Mouse (Mus musculus) urinary bladder, postnatal 14 days (tissue): Measurements from ENCODE around the gene Ppif.

Experiments
- DNase-seq: peaks from one replicate; pipeline ENCODE4 v3.0.0; 2021; ENCODE audit warnings: low spot score

Gene Ppif

DNA sequence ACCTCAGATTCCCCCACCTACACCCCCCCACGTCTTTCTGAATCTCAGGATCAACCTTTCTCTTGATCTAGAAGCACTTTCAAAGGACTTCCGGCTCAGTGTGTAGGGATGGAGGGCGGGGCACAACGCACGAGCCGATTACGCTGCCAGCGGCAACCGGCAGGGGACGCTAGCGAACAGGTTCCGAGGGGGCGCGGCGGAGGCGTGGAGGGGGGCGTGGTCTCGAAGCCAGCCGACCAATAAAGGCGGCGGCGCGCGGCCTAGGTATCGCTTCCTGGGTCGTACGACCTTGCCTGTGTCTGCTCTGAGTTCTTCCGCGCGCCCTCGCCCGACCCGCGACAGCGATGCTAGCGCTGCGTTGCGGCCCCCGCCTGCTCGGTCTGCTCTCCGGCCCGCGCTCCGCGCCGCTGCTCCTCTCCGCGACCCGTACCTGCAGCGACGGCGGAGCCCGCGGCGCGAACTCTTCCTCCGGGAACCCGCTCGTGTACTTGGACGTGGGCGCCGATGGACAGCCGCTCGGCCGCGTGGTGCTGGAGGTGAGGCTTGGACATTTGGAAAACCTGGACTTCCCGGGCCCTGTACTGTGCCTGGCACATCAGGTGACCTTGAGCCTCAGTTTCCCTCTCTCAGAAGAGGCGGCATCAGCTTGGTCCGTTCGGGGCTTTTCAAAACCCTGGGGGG lies at the start of gene Ppif:
Gene Ppif (plus strand): TSS at position 267 of the 681 bp plus-strand sequence.
- peak; percentile 96 for DNase-seq

DNA sequence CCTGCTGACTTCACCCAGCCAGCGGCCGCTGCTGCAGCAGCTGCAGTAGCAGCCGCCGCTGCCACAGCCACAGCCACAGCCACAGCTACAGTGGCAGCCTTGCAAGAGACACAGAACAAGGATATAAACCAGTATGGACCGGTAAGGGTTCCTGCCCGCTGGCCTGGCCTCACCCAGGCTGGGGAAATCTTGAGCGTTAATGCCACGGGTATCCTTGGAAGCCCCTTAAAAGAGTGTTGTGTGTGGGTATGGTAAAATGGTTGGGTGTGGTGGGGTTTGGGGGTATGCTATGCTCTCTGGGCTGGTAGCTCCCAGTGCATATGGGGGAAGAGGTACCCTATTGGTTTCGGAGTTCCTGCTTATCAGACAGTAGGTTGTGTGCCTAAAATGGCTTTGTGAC lies 48.2 kb upstream of the Ppif start:
- no peak for DNase-seq

DNA sequence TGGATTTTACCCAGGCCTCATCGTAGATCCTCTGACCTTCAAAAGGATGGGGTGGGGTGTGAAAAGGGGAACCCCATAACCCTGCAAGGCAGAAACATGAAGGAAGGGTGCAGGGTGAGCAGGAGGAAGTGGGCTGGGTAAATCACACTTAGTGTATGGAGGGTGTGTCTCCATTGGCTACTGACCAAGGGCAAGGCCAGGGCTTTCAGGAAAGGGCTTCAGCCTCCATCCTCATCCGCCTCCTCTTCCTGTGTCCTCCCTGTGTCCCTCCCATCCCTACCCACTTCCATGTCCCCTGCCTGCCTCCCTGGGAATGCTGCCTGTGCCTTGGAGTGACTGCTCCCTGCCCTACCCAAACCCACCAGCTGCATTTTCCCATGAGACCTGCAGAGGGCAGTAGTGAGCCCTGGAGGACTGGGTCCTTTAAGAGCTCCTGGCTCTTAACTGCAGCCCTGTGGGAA lies 47.8 kb upstream of the Ppif start:
- peak; percentile 60 for DNase-seq

DNA sequence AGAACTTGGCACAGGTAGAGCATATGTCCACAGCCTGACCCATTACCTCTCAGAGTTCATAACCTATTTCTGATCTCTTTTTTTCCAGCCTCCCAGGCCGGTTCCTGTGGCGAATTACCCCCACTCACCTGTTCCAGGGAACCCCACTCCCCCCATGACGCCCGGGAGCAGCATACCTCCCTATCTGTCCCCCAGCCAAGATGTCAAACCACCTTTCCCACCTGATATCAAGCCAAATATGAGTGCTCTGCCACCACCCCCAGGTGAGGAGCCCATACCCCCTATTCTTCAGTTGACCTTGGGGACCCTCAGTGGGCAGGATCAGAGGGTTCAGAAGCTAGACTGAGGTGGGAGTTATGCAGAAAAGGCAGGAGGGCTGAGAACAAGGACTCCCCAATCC lies 42.8 kb upstream of the Ppif start:
- no peak for DNase-seq

DNA sequence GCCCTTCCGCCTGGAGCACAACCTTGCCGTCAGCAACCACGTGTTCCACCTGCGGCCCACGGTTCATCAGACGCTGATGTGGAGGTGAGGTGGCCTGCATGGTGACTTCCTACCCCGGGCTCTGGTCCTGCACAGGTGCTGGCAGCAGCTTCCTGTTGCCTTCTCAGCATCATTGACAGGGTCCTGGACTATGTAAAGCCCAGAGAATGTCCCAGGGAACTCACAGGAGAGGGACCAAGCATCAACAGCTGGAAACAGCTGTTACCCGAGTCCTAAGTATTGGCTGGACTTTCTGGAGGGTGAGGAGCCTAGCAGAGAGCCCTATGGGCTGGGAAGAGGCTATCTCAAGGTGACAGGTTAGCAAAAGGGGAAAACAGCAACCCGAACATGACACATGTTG lies 42.0 kb upstream of the Ppif start:
- no peak for DNase-seq

GRCm38 (mm10) chr14:25654401-25655197 lies 39.4 kb upstream of the Ppif start:
- no peak for DNase-seq

DNA sequence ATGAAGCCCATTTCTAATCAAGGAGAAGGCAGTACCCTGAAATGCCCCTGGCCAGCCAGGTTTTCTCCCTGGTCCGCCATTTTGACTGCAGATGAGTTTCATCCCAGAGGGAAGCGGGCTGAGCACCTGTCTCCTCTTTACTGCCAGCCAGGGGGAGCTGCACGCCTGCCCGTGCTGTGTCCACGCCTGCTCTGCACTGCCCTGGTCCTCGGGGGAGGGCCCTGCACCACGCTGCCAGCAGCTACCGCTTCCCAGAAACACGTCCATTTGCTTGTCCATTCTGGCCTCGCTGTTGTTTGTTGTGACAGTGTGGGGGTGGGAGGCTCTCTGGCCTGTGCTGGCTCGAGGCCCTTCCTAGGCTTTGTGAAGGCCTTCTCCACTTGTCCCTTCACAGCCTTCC lies 33.3 kb upstream of the Ppif start:
- no peak for DNase-seq

DNA sequence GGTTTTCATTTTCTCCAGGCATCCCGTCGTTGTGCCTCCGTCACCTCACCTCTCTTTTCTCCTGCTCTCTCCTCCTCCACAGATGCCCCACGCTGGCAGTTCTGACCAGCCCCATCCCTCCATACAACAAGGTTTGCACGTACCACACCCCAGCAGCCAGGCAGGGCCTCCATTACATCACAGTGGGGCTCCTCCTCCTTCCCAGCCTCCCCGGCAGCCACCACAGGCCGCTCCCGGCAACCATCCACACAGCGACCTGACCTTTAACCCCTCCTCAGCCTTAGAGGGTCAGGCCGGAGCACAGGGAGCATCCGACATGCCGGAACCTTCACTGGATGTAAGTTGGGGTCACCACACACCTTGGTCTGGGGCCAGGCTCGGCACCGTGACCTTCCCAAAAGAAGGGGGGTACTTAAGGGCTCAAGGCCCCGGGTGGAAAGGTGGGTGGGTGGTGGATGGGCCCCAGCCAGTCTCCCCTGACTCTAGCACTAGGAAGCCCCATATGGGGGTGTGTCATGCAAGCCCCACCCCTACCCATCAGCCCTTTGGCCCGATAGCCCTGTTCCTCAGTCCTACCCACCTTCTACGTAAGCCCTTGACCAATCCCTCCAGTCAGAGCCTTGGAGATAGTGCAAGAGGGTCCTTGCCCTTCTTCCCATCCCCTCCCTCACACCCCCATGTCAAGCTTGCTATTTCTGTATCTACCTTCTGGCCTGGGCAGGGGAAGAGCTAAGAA lies 32.6 kb upstream of the Ppif start:
- DNase-seq, result no peak

DNA sequence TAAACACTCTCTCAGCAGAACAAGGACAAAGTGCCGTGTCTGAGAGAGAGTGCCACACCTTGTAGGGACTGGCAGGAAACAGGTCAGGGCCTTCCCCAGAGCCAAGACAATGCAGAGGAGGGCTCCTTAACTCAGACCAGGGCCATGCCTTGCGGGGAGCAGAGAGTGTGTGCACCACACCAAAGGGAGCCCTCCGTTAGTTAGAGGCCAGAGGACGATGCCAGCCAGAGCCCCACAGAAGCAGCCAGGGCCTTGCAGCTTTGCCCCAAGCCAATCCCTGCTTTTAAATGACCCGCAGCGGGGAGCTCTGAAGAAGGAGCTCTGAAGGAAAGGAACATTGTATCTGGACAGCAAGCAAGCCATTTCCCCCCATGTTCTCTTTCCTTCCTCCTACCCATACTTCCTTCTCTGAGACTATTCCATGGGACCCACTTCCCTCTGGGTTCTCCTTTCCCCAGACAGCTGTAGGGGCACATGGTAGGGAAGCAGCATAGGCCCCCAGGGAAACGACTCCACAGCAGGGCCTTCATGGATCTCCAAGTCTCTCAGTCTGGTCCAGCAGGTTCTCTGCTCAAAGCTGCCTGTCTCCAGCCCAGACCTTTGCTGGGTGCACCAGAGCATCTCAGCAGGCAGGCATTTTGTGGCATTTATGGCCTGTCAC lies 30.2 kb upstream of the Ppif start:
- DNase-seq, result no peak

GRCm38 (mm10) chr14:25664310-25664695 lies 29.7 kb upstream of the Ppif start:
- no peak for DNase-seq

- no peak for DNase-seq
Observed at GRCm38 (mm10) chr14:25665314-25665970, 28.5 kb upstream of the Ppif start.

GRCm38 (mm10) chr14:25666668-25667376 lies 27.1 kb upstream of the Ppif start:
- DNase-seq, result no peak

GRCm38 (mm10) chr14:25667587-25667986 lies 26.4 kb upstream of the Ppif start:
- DNase-seq, result no peak

DNA sequence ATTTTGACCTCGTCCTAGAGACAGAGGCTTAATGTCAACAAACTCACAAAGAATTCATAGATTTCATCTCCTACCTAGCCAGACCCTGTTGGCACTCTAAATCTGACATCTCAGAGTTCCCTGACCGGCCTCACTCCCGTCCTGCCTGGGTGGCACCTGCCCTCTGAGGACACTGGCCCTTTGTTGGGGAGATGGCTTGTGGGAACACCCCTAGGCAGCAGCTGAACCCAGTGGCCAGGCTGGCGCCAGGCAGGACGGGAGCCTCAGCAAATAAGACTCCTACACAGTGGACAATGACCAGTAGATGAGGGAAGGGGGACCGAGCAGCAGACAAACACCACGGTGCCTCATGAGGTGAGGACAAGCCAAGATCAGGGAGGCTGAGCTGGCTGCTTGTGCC lies 14.3 kb upstream of the Ppif start:
- no peak for DNase-seq

GRCm38 (mm10) chr14:25682020-25682419 lies 11.9 kb upstream of the Ppif start:
- DNase-seq, result no peak

GRCm38 (mm10) chr14:25686216-25686945 lies 7.6 kb upstream of the Ppif start:
- DNase-seq, result no peak

GRCm38 (mm10) chr14:25686983-25687901 lies 6.7 kb upstream of the Ppif start:
- DNase-seq, result no peak

GRCm38 (mm10) chr14:25693271-25693887 lies 575 bp upstream of the Ppif start:
- no peak for DNase-seq

DNA sequence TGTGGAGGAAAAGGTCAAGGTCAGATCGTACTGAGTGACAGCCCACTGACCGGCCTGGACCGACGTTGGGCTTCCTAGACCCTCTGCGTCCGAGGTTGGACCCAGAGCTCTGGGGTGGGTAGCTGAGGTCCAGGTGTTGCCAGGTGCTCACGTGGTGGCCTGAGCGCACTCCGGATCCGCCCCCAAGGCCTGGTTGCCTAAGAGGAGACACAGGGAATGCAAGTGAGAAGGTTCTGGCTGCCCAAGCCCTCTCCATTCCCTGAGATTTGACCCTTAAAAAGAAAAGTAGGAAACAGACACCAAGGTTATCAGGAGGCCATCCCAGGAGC lies 579 bp downstream of the Ppif start:
- no peak for DNase-seq
